Mouse (Mus musculus) liver, adult 2 months (tissue): ENCODE measurements at regions not wholly inside any gene's neighbourhood (a gene's known extent, or its start where the extent isn't known, plus 50 kb on each side); places are given as distances from the start of the nearest gene placed in this dataset.
A peak's percentile ranks its signal among the peaks of the same experiment; 100 is the strongest.

Experiments used
- DNase-seq: peaks from one replicate; pipeline ENCODE4 v3.0.0-alpha.2; 2011; ENCODE audit warnings: low read depth, low spot score; ENCODE audit errors: extremely low read depth
- H3K27ac ChIP-seq: fragments of 200-500 bp; replicated peaks from 2 replicates; pipeline ENCODE4 v1.5.1; 2012; ENCODE audit warnings: low read depth, mild to moderate bottlenecking, control low read depth, inconsistent platforms, low read length; ENCODE audit not compliant: insufficient read depth
- H3K27me3 ChIP-seq: fragments of 200-500 bp; 2 replicates; pipeline ENCODE4 v1.6.1; 2012; ENCODE audit warnings: mild to moderate bottlenecking, moderate library complexity, low read length, inconsistent platforms; ENCODE audit not compliant: control insufficient read depth, insufficient read depth
- H3K36me3 ChIP-seq: fragments of 200-500 bp; 2 replicates; pipeline ENCODE4 v1.6.1; 2012; ENCODE audit warnings: low read length, inconsistent platforms; ENCODE audit not compliant: control insufficient read depth, insufficient read depth
- H3K4me1 ChIP-seq: fragments of 200-500 bp; 2 replicates; pipeline ENCODE4 v1.6.1; 2011; ENCODE audit warnings: low read length; ENCODE audit not compliant: control insufficient read depth, insufficient read depth
- H3K4me3 ChIP-seq: fragments of 200-500 bp; 2 replicates; pipeline ENCODE4 v1.5.1; 2011; ENCODE audit warnings: low read depth, mild to moderate bottlenecking, control low read depth, low read length, moderate library complexity; ENCODE audit not compliant: insufficient read depth
- H3K79me2 ChIP-seq: fragments of 200-500 bp; 2 replicates; pipeline ENCODE4 v1.6.1; 2012; ENCODE audit warnings: inconsistent platforms, mild to moderate bottlenecking, low read length, moderate library complexity; ENCODE audit not compliant: control insufficient read depth, insufficient read depth
- H3K9ac ChIP-seq: fragments of 200-500 bp; 2 replicates; pipeline ENCODE4 v1.6.1; 2012; ENCODE audit warnings: low read depth, mild to moderate bottlenecking, control low read depth, inconsistent platforms, low read length
- CTCF ChIP-seq: fragments of 200-500 bp; IDR thresholded peaks from 2 replicates; pipeline ENCODE4 v1.5.1; 2011; ENCODE audit warnings: low read depth, low read length, control low read depth
- POLR2A ChIP-seq: fragments of 200-500 bp; IDR thresholded peaks from 2 replicates; pipeline ENCODE4 v1.6.1; 2011; ENCODE audit warnings: low read length, control low read depth; ENCODE audit not compliant: insufficient read depth; ENCODE audit errors: extremely low read depth
- WGBS: fragments of 180-500 bp; shearing (Covaris S2); methylation state at CpG from one replicate; pipeline ENCODE4 v1.1.7; 2018; 5-methylcytosine and 5-hydroxymethylcytosine counted together

DNA sequence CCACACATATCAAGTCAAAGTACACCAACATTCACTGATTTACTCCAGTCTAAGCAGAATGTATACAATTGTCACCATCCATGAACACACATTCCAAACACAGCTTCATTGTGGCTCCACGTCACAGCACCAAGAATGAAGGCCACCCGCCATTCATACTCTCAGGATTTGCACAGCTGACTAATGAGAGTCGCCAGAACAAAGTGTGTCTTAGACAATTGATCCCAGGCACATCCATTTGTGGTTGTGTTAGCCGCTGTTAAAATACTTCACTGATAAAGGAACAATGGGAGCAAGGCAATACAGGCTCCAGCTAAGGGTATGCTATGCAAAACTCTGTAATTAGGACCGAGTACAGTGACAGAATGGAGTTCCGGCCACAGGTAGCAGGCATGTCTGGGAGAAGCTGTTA, 85.9 kb upstream of the Tmprss15 start:
- Histone ChIP-seq H3K4me1 (no peaks in the 10 kb centered on the region), H3K4me3 (no peak overlapping the region), H3K9ac (no peak overlapping the region), H3K27me3 (no peaks in the 10 kb centered on the region), H3K36me3 (no peaks in the 10 kb centered on the region), H3K79me2 (no peaks in the 10 kb centered on the region), H3K27ac (no peak overlapping the region)
- no peak for DNase-seq
- WGBS: 72% methylated on average over 6 of the region's 6 CpGs
- TF ChIP-seq CTCF: no peak
- TF ChIP-seq POLR2A: no peak

DNA sequence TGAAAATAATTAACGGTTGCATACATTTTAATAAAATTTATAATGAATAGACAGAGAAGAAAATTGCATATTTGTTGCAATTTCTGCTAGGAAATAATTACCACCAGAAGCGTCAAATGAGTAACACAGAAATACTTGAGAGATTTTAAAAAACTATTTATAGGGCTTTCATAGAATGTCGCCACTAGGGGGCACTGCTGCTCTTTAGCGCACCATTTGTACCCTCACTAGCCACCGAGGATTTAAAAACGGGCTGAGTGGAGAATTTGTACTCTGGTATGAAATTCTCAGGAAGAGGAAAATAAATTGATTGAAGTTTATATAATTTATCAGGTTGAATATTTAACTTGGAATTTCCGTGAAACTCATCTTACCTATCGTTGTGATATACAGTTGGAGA, 77.3 kb upstream of the Tmprss15 start:
- 18% methylated on average over 8 of the region's 8 CpGs for WGBS
- H3K9ac ChIP-seq: no peak overlapping the region
- no peaks in the 10 kb centered on the region for H3K4me1 ChIP-seq
- 0 out of 2 replicates have a peak, but pooled peaks cover 2% of the 10 kb centered on the region for H3K27me3 ChIP-seq
- TF ChIP-seq POLR2A (no peak), CTCF (peak; percentile 49; the same call in 1 of the 2 replicates)
- H3K79me2 ChIP-seq: no peaks in the 10 kb centered on the region
- H3K27ac ChIP-seq: no peak overlapping the region
- H3K4me3 ChIP-seq: no peak overlapping the region
- DNase-seq: peak; percentile 19
- H3K36me3 ChIP-seq: no peaks in the 10 kb centered on the region

DNA sequence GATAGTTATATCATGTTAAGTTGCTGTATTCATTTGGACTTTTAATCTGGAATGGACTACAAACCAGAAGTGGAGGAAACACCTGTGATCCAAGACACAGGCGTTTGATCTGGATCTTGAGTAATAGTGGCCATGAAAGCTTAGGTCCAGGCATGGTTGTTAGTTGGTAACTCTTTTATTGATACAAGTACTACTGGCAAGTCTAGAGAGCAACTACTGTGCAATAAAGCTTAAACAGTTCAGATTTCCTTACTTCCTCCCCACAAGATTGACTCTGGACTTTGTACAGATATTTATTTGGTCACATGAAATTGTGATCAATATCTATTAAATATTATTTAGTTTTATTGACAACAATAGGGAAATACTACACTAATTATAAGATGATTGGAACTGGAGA, 51.9 kb upstream of the Tmprss15 start:
- no peak overlapping the region for H3K9ac ChIP-seq
- no peaks in the 10 kb centered on the region for H3K79me2 ChIP-seq
- peaks cover 3% of the 10 kb centered on the region; the same call in 1 of the 2 replicates for H3K4me1 ChIP-seq
- H3K27ac ChIP-seq: no peak overlapping the region
- 21% methylated on average over 1 of the region's 1 CpGs for WGBS
- TF ChIP-seq POLR2A: no peak
- no peak for TF ChIP-seq CTCF
- H3K4me3 ChIP-seq: no peak overlapping the region
- H3K36me3 ChIP-seq: no peaks in the 10 kb centered on the region
- DNase-seq: peak; percentile 54
- no peaks in the 10 kb centered on the region for H3K27me3 ChIP-seq
